Mouse (Mus musculus) heart, postnatal 0 days (tissue): ENCODE measurements around the gene Gnb1.

ENCODE experiments used
- CTCF ChIP-seq: IDR thresholded peaks from 2 replicates; pipeline ENCODE4 v1.5.1; 2016; ENCODE audit warnings: antibody characterized with exemption, control low read depth, low read depth
- EP300 ChIP-seq: IDR thresholded peaks from 2 replicates; pipeline ENCODE4 v1.6.1; 2016; ENCODE audit warnings: antibody characterized with exemption, low read depth

DNA sequence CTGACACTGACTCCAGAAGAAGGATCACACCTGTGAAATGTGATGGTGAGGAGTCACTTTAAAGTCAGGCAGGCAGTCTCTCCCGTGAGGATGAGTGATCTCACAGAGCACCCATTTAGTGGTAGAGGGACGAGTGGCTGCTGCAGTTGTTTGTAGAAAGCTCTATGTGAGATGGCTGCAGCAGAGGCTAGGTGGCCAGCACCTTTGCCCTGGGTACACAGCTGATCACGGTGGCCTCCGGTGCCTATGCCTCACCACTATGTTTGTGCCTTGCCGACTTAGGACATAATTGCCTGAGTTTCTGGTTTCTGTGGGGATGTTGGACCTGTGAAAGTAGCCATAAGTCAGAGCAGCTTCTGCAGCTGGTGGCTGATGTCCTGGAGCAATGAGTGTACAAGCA, 86.6 kb downstream of the Gnb1 start:
- TF ChIP-seq CTCF (no peak), EP300 (no peak)
